Mouse (Mus musculus) hematopoietic stem cell, adult 5-6 weeks (primary cell): ENCODE data around the gene Msi2. TPM values are rescaled to one million over a fixed set of nuclear protein-coding genes. Genes with fewer than 3 reads are reported as not detected.

Experiments
- ATAC-seq, 2 experiments: fragments of 125-278 bp in 1 of 2; replicated peaks in 1 of 2; 2 replicates each; pipeline ENCODE4 v1.8.0; 2016 to 2017; ENCODE audit warnings: inconsistent platforms in 2 of 2, mild to moderate bottlenecking in 2 of 2, moderate number of reproducible peaks in 2 of 2, low read depth in 1 of 2, moderate TSS enrichment in 1 of 2; ENCODE audit not compliant: low FRiP score in 2 of 2, poor library complexity in 2 of 2, severe bottlenecking in 2 of 2, insufficient read depth in 1 of 2, low TSS enrichment in 1 of 2
- total RNA-seq: library from RNA; stranded (forward); fragments of 172-1452, 232-1000 nt; gene quantifications from 2 replicates; pipeline ENCODE4 v1.2.3, GENCODE M21; 2017

Msi2 gene
- total RNA-seq, 1 experiment from 2014 or later, result 397 TPM

DNA sequence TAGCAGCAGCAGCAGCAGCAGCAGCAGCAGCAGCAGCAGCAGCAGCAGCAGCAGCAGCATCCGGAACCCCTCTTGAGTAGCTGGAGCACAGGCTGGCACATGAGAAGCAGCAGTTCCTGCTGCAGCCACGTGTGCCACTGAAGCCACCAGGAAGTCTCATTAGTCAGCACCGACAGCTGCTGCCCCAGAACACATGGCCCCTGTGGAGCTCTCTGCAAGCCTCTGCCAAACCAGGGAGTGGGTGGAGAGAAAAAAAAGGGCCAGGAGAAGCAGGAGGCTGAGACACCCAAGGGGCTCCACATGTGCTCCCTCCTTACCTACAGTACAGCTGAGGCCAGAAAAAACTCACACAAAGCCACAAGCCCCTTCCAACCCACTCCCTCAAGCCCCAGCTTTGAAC is 167.3 kb downstream of the Msi2 start:
- peak; percentile 78 to 89; a peak in 3 of 4 replicates for ATAC-seq

DNA sequence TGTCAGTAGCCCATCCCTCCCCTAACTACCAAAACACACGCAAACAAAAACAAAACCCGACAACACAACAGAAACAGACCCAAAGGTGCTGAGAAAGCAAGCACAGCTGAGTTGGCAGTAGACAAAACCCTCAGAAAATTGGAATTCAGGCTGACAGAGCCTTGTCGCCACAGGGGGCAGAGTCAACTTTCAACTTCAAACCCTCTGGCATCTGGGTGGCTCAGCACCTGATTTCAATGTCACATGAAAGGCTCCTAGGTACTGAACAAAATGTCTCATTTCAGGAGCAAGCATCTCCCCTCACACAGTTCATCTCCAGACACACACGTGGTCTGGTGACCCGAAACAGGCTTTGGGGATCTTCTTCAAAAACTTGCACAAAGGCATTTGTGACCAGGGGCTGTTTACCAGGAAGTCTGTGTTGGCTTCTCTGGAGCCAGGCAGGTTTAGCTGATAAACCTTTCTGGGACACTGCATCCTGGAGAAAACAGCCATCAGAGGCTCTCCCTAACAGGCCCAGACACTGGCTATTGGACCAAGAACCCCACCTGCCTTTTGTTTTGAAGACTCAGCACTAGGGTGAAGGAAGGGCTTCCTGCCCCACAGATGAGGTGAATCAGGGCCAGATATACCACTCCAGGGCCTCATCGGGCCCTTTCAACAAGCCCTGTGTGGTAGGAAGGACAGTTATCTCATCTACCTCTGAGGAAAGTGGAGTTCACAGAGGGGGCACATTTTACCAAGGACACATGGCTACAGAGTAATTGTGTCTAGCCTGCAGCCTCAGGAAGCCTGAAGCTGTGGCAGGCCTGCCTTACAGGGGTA is 168.0 kb downstream of the Msi2 start:
- ATAC-seq, result no peak

DNA sequence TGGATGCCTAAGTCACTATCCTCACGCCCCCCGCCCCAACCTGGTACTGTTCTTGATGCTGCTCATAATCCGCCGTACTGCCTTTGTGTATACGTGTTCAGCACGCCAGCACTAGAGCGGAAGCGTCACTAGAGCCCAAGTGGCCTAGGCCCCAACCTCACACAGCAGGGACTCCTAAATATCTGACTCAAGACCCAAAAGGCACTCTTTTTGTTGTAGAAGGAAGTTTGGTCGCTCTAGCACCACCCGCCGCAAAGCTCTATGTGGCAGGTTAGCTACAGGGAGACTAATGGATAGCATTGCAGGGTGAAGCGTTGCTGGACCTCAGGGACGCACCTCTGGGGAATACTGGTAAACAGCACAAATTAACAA is 168.8 kb downstream of the Msi2 start:
- no peak for ATAC-seq

DNA sequence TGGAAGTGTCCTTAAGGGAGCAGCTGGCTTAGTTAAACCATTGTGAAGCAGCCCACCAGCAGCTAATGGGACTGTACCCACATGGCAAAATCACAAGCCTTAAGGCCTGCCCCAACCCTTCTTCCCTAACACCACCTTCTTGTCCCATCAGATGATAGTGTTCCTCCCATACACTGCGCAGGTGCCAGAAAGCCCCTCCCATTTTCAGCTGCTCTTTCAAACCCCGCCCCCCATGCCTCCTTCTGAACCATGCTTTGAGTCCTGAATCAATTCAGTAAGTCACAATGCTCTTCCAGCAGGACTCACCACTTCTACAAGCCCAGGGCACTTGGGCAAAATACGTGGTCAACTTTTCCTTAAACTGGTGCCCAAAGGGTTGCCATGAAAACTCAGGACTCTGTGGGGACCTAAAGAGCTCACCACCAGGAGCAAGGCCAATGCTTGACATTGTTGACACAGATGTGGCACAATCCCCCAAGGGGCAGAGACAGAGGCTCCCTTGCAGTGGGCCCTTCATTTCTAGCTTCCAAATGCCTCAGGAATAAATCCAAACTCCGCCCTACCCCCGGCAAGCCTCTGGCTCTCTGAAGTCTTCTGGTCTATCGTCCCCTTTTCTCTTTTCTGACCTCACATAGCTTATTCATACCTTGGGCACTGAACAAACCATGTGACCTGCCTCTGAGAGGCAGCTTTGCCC is 169.3 kb downstream of the Msi2 start:
- ATAC-seq, result no peak

DNA sequence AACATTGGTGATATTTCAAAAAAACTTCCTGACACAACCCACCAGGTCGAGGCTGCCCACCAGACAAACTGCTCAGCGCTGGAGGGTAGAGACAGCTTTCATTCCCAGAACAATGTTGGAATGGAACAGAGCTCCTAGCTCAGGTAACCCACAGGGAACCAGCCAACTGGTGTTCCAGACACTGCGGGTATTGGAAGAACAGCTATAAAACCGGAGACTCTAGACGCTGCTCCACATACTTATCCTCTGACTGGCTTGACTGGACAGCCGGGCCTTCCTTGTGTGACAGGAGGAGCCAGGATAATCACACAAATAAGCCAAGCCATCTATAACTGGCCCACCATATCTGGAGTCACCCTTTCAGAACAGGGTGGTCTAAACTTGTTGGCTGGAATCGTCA is 169.9 kb downstream of the Msi2 start:
- no peak for ATAC-seq

DNA sequence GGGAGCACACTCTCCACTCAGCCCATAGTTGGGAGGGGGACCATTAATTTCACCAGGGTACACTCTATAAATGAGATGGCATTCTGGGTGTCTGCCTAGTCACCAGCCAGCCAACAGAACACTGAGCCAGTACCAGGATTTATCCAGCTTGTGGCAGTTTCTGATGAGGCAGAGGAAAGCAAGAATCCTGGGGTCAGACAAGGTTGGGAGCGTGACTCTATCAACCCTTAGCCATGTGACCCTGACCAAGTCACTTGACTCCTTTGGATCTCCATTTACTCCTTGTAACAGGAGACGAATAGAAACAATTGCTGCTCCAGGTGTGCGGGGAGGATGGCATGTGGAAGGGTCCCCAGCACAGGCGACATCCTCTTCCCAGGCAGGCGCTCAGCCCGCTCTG is 174.5 kb downstream of the Msi2 start:
- no peak for ATAC-seq

DNA sequence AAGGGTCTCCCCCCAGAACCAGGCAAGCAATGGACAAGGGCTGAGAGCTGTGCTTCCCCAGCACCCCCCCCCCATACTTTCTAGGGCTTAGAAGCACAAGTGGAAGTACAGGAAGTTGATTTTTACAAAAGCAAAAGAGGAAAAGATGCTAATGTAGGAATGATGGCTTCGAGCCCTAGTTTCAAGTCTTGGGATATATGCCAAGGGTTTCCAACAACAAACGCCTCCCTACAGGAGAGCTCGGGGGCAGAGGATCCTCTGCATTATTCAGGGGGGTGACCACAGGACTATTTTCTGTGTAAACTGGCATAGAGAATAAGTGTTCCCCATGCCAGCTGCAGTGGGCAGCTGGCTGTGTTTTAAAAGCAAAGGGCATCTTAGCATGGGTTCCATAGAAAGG is 175.5 kb downstream of the Msi2 start:
- no peak for ATAC-seq

DNA sequence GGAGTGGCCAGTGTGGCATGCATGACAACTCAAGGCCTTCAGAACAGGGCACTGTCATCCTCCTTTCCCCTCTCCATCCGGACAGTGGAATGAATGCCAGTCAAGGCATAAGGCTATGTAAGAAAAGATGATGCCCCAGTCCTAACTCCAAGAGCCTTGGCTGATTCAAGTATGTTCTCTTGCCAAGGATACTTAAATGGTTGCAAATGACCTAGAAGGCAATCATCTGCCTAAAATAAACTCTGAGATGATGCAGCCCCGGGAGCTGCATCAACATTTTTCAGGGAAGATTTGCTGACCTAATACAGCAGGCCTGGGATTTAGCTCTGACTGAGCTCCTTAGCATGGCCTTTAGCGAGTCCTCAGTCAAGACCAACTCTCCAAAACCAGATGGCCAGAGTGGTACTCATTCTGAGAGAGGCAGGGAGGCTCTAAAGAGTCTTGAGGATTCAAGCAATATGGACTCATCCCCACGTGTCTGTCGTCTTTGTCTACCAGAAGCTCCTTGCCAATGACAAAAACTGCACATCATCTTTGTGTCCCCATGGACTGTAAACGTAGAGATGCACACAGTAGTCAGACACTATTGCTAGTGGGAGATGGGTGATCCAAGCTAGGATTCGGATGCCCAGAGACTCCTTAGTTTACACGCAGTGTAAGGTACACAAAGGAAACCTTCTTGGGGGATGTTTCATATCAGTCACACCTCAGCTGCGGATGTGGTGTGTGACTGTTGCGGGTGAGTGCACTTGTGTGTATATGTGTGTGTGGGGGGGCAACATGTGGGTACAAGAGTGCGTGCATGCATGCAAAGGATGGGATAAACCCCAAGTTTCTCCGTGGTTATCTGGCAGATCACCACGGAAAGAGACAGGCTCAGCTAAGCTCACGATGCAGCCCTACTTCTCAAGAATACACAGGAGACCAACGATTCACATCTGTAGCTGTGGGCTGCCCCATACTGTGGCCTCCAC is 176.4 kb downstream of the Msi2 start:
- ATAC-seq, result no peak

DNA sequence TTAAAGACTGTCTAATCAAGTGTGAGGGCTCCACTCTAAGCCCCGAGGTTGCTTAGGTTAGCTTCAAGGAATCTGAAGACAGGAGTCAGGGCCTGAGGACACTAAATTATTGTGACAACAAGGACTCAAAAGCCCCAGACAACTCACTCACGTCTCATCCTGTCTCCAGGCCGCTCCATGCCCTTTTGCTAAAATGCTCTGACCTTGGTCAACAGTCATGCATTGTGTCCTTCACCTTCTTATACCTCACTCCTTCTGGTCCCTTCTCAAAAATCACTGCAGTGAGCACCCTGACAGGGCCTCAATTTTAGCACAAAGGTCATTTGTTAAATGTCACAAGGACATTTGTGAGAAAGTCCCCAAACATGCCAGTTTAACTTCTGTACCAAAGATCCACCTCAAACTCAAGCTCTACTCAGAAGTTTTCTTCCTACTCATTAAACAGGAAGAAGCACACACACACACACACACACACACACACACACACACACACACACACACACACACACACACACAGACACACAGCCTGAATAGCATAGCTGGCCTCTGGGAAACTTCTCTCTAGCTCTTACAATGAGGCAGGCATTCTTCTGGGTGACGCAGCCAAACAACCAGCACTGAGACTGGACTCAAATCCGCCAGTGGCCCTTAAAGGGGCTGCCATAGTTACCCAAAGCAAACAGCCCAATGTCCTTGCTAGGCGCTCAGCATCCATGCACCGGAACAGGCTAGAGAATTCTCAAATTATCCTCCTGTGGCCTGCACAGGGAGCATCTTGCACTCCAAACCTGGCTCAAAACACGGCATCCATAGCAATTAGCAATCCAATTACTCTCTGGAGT is 178.5 kb downstream of the Msi2 start:
- ATAC-seq, result 0 out of 4 replicates have a peak, but pooled peaks of 1 of the 2 experiments have one; percentile 9

DNA sequence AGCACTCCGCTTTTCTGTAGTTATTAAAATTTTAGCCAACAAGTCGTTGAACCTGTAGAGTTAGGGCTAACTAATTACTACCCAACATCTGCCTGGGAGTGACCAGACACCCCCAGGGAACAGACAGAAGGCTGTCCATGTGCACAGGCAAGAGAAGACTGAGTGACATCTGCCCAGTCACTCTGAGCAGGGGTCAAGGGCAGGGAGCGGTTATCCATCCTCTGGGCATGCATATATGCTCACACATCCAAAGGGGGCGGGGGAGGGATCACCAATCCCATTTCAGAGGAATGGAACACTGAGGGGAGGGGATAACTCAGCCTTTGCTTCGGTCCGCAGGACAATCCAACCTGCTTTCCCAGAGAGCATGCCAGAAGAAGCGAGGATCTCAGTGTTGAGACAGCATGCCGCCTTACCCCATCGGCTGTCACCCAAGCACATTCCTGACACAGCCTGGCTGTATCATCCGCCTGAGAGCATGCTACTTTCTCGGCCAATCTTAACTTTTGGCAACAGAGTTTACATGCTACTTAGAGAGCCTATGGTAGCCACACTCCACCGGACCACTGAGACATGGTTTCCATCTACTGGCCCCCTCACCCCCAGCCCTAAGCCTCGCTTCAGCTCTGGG is 179.5 kb downstream of the Msi2 start:
- no peak for ATAC-seq

DNA sequence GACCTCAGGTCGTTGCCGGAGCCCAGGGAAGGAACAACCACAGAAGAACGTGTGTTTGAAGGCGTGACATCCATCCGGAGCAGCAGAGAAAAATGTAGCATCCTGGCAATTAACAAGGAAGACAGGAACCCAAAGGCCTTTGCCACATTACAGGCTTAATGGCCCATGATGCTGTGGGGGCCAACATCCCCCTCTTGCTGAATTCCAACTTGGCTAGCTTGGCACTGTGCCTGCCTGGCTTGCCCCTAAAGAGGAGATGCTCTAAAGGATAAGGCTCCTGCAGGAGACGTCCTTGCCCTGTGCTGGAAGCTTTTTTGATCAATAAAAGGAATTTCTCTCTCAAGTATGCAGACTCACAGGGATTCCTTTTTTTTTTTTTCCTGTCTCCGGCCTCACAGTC is 181.0 kb downstream of the Msi2 start:
- no peak for ATAC-seq

DNA sequence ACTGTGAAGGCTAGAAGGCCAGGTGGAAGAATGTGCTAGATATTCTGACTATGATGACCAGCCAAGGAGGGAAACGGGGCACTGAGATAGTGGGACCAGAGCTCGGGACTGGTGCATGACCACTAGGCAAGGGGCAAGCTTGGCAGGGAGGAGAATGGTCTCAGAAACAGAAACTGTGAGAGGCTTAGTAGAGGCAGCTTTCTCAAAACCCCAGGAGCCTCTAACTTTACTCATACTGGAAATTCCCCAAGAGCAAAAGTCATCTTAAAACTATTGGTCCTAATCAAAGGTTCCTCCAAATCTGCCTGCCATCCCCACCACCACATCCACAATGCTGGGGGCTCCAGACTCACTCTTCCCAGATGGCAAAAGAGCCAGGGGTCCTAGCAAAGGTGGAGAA is 181.5 kb downstream of the Msi2 start:
- no peak for ATAC-seq

DNA sequence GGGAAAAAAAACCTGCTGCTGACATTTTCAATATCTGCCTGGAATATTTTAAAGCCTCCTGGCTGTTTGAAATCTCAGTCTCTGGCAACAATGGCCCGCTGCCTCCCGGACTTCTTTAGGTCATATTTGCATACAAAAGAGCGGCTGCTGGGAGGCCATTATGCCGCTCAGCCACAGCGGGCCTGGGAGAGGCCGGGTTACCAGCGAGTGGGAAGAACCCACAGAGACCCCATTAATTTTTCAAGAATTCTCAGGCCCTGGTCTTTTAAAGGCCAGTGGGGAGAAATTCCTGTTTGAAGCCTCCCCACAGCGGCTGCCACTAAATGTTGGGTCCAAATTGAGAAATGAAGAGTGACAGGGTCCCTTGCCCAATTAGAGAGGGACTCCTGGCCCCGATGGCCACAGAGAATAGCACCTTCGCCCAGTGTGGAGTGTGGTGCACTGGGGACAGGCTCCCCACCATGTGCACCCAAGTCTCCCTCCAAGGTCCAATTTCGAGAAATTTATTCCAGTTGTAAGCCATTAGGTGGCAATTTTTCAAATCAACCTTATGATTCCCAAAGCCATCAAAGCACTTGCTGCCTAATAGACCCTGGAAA is 183.9 kb downstream of the Msi2 start:
- no peak for ATAC-seq

DNA sequence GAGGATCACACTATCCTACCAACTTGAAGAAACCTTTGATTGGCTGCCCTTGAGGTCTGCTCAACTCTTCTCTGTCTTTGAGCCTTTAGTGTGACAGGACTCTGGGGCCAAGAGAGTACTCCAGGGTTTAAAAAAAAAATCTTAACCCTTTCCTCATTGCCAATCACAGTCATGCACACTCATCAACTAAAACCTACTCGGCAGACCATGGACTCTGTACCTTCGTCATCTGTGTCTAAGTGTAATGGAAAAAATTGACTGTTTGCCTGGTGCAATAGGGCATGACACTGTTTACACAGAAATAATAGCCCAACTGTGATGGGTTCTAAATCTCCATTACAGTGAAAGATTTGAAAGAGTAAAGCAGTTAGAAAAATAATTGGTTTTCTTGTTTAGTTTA is 186.3 kb downstream of the Msi2 start:
- ATAC-seq, result no peak

DNA sequence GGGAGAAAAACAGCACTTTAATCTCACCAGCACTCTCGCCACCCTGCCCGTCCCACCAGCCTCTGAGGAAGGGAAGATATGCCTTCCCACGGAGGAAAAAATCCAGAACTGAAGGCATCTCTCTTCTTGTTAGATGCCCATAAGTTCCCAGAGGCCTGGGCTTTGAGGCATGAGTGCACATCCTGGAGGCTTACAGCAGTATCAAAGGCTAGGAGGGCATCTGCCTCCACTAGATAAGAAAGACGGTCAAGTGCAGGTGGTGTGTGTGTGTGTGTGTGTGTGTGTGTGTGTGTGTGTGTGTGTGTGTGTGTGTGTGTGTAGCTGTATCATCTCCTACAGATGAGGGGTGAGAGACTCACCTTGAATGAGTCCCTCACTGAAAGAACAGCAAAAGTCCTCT is 188.3 kb downstream of the Msi2 start:
- ATAC-seq, result no peak

DNA sequence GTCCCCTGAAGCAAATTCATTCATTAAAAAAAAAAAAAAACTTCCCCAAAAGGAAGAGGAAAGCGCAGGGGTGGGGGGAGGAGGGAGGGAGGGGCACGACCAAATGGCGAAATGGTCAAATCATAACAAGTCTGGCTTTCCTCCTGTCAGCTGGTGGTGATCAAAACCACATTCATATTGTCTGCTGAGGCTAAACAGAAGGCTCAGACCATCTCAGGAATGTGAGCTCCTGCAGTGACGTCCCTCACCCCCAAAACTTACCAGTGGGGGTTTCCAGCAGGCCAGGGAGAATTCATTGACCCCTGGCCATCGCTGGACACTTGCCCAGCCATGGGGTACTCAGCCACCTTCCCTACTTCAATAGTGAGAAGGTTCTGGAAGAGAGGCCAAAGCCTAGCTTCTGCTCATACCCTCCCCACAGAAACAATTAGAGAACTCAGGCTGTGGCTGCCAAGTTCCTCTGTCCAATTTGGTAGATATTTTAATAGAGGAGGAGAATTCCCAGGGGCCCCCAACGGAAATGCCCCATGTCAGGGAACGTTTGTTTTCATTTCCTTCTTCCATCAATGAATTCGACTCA is 189.7 kb downstream of the Msi2 start:
- no peak; a peak in 1 of 4 replicates for ATAC-seq
